Mouse (Mus musculus) cerebellum, adult 2 months (tissue): ENCODE measurements around the gene Aox2.

Source experiments
- CTCF ChIP-seq: fragments of 200-500 bp; IDR thresholded peaks from 2 replicates; pipeline ENCODE4 v1.5.1; 2011; ENCODE audit warnings: low read depth, mild to moderate bottlenecking, control low read depth, low read length, moderate library complexity, borderline replicate concordance; ENCODE audit not compliant: insufficient read depth
- POLR2A ChIP-seq: fragments of 200-500 bp; IDR thresholded peaks from 2 replicates; pipeline ENCODE4 v1.6.1; 2011; ENCODE audit warnings: low read length, control low read depth, borderline replicate concordance; ENCODE audit not compliant: insufficient read depth

- TF ChIP-seq CTCF: no peak
- no peak for TF ChIP-seq POLR2A
These were observed 97.5 kb downstream of the Aox2 start for GRCm38 (mm10) chr1:58375574-58376147.
